Mouse (Mus musculus) ZHBTc4 (cell line): ENCODE results near the gene Ncdn.

Experiments used
- DNase-seq: peaks from one replicate; pipeline ENCODE4 v3.0.0-alpha.2; 2011; ENCODE audit warnings: low read depth, low spot score

Gene Ncdn

GRCm38 (mm10) chr4:126732111-126732510 lies 21.1 kb downstream of the Ncdn start:
- peak; percentile 19 for DNase-seq

- DNase-seq: no peak
These were observed 45.8 kb downstream of the Ncdn start for GRCm38 (mm10) chr4:126707439-126707826.

- no peak for DNase-seq
These were observed 46.4 kb downstream of the Ncdn start for GRCm38 (mm10) chr4:126706630-126707438.

DNA sequence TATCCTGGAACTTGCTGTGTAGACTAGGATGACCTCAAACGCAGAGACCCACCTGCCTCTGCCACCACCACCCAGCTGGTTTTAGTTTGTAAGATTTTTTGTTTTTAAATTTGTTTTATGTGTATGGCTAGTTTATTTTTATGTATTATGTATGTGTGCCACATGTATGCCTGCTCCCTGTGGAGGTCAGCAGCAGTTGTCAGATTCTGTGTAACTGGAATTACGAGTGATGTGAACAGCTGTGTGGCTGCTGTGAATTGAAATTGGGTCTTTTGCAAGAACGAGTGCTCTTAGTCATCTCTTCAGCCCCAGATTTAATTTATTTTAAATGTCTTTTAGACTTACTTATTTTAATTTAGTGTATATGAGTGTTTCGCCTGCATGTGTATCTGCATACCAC lies 56.3 kb downstream of the Ncdn start:
- no peak for DNase-seq
